Mouse (Mus musculus): Measurements from ENCODE around the gene Ndufa3. TPM values are rescaled to one million over a fixed set of nuclear protein-coding genes. Genes with fewer than 3 reads are reported as not detected.

The Ndufa3 gene
- total RNA-seq, 2 experiments from 2014 or later: 931 to 1,252 TPM

GRCm38 (mm10) chr7:3616057-3616388, 1.1 kb upstream of the Ndufa3 start, which contains the start of gene Oscar:
Oscar (minus strand) TSS chr7:3616157.
- H3K4me3 ChIP-seq: peak within 1 kb of the TSS; percentile 83
- TF ChIP-seq CTCF (IDR thresholded peaks at IDR 0.05): no peak
- intact Hi-C loops (cut with DNase I): loop anchor here (5.0 to 10.0 kb wide), 2 partner anchors 284 to 519 kb away; partner anchors contain the start of genes Cacng7 and Leng8
- peak within 1 kb of the TSS; percentile 92 for H3K27ac ChIP-seq
- DNase-seq: no peak

- intact Hi-C loops (cut with DNase I): loop anchor here (5.0 to 10.0 kb wide), 2 partner anchors 284 to 518 kb away; partner anchors contain the start of genes Cacng7 and Leng8
- peak; percentile 56 for TF ChIP-seq CTCF (IDR thresholded peaks at IDR 0.05)
- Histone ChIP-seq H3K27ac (peak overlapping the region; percentile 92), H3K4me3 (peak overlapping the region; percentile 83)
- DNase-seq: peak; percentile 33
Observed at GRCm38 (mm10) chr7:3616389-3617241, 558 bp upstream of the Ndufa3 start.

DNA sequence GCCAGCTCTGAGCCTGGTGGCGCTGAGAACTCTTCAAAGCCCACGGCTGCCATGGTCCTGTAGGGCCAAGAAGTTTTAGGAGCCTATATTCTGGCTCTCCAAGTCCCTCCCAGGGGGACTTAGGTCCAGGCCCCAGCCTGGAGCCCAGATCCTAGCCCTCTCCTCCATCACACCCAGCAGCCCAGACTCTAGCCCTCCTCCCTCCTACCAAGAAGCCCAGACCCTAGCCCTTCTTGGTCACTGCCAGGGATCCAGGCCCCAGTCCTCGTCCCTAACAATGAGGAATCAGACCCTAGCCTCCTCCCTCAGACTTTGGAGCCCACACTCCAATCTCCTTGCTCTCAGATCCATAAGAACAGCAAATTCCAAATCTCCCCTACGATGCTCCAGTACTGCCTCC, 11.9 kb downstream of the Ndufa3 start:
- Histone ChIP-seq H3K4me3 (peak overlapping the region; percentile 90), H3K27ac (peak overlapping the region; percentile 99)
- intact Hi-C loops (cut with DNase I): loop anchor here (5.0 kb wide), 1 partner anchor 63 kb away; the partner anchor contains the start of genes Mboat7 and Tsen34
- TF ChIP-seq CTCF (IDR thresholded peaks at IDR 0.05): no peak
- no peak for DNase-seq

- TF ChIP-seq CTCF (IDR thresholded peaks at IDR 0.05): no peak
- peak; percentile 93 for DNase-seq
- Histone ChIP-seq H3K27ac (peak within 1 kb of the TSS; percentile 99), H3K4me3 (peak within 1 kb of the TSS; percentile 90)
- intact Hi-C loops (cut with DNase I): loop anchor here (5.0 kb wide), 1 partner anchor 62 kb away; the partner anchor contains the start of genes Mboat7 and Tsen34
Observed at GRCm38 (mm10) chr7:3629543-3630477, 12.6 kb downstream of the Ndufa3 start, which contains the start of the genes Tfpt and Prpf31. Tfpt (minus strand) TSS chr7:3629929. Prpf31 (plus strand) TSS chr7:3629985.

- H3K27ac ChIP-seq: peak overlapping the region; percentile 99
- no peak for TF ChIP-seq CTCF (IDR thresholded peaks at IDR 0.05)
Observed at GRCm38 (mm10) chr7:3630478-3630815, 13.3 kb downstream of the Ndufa3 start.

GRCm38 (mm10) chr7:3643412-3643811, 26.2 kb downstream of the Ndufa3 start:
- intact Hi-C loops (cut with DNase I): loop anchor here (10.0 kb wide), 1 partner anchor 501 kb away; no protein-coding TSS in a partner anchor
- Histone ChIP-seq H3K4me3 (no peak overlapping the region), H3K27ac (no peak overlapping the region)
- TF ChIP-seq CTCF (IDR thresholded peaks at IDR 0.05): no peak
- no peak for DNase-seq

More at GRCm38 (mm10) chr7:3630478-3630815, 13.3 kb downstream of the Ndufa3 start:
- peak overlapping the region; percentile 90 for H3K4me3 ChIP-seq
- no peak for DNase-seq
- intact Hi-C loops (cut with DNase I): no loop called here

GRCm38 (mm10) chr7:3643843-3644242, 26.7 kb downstream of the Ndufa3 start:
- intact Hi-C loops (cut with DNase I): loop anchor here (10.0 kb wide), 1 partner anchor 501 kb away; no protein-coding TSS in a partner anchor
- no peak for DNase-seq
- TF ChIP-seq CTCF (IDR thresholded peaks at IDR 0.05): no peak
- Histone ChIP-seq H3K27ac (0 out of 2 replicates have a peak overlapping the region, but pooled peaks have one; percentile 87), H3K4me3 (peak overlapping the region; percentile 74)

GRCm38 (mm10) chr7:3644348-3644671, 27.1 kb downstream of the Ndufa3 start:
- peak overlapping the region; percentile 87 for H3K27ac ChIP-seq
- TF ChIP-seq CTCF (IDR thresholded peaks at IDR 0.05): no peak
- DNase-seq: peak; percentile 89
- peak overlapping the region; percentile 74 for H3K4me3 ChIP-seq
- intact Hi-C loops (cut with DNase I): loop anchor here (10.0 kb wide), 1 partner anchor 500 kb away; no protein-coding TSS in a partner anchor

- TF ChIP-seq CTCF (IDR thresholded peaks at IDR 0.05): no peak
- DNase-seq: peak; percentile 99
- Histone ChIP-seq H3K4me3 (peak within 1 kb of the TSS; percentile 75), H3K27ac (peak within 1 kb of the TSS; percentile 98)
- intact Hi-C loops (cut with DNase I): loop anchor here (1.0 to 10.0 kb wide), 3 partner anchors 20 to 500 kb away; partner anchors contain the start of genes Leng1, Mboat7 and Tsen34
Observed at GRCm38 (mm10) chr7:3644672-3645487, 27.7 kb downstream of the Ndufa3 start, which contains the start of gene Cnot3. Cnot3 (plus strand) TSS chr7:3645268.

- intact Hi-C loops (cut with DNase I): loop anchor here (1.0 to 10.0 kb wide), 3 partner anchors 20 to 499 kb away; partner anchors contain the start of genes Leng1, Mboat7 and Tsen34
- Histone ChIP-seq H3K4me3 (peak overlapping the region; percentile 75), H3K27ac (peak overlapping the region; percentile 98)
- TF ChIP-seq CTCF (IDR thresholded peaks at IDR 0.05): no peak
- no peak for DNase-seq
Observed at GRCm38 (mm10) chr7:3645488-3646025, 28.4 kb downstream of the Ndufa3 start.

DNA sequence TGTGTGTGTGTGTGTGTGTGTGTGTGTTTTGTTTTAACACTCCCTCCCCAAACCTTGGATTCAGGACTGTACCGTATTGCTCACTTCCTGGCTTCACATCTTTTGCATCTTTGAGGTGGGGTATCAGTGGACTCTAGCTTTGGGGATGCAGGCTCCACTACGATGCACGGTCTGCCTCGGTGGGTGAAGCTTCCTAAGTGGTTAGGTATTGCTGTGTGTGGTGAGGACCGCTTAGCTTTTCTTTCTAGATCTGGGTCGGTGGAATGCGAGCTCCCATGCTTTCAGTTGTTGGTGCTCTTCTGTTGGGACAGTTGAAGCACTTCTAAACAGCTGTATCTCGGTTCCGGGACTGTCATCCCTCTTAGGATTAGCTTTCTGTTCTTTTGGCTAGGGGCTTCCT, 29.0 kb downstream of the Ndufa3 start:
- Histone ChIP-seq H3K27ac (peak overlapping the region; percentile 98), H3K4me3 (peak overlapping the region; percentile 75)
- intact Hi-C loops (cut with DNase I): loop anchor here (5.0 to 10.0 kb wide), 2 partner anchors 46 to 499 kb away; partner anchors contain the start of genes Mboat7 and Tsen34
- no peak for TF ChIP-seq CTCF (IDR thresholded peaks at IDR 0.05)
- no peak for DNase-seq

Data from gastrocnemius, adult 2 months (tissue).